Mouse (Mus musculus): ENCODE results near the gene Tbx2.

Tbx2 gene

GRCm38 (mm10) chr11:85832231-85832924 lies at the start of gene Tbx2:
Gene Tbx2 (plus strand): TSS chr11:85832551.
- DNase-seq (ENCODE audit: extremely low read depth, low read depth, low spot score) = no peak

- no peak for DNase-seq (ENCODE audit: extremely low read depth, low read depth, low spot score)
Measured at GRCm38 (mm10) chr11:85786113-85786718, 46.1 kb upstream of the Tbx2 start.

GRCm38 (mm10) chr11:85789750-85790149 lies 42.6 kb upstream of the Tbx2 start:
- no peak for DNase-seq (ENCODE audit: extremely low read depth, low read depth, low spot score)

- DNase-seq (ENCODE audit: extremely low read depth, low read depth, low spot score) = no peak
Measured at GRCm38 (mm10) chr11:85790267-85790666, 42.1 kb upstream of the Tbx2 start.

- no peak for DNase-seq (ENCODE audit: extremely low read depth, low read depth, low spot score)
Measured at GRCm38 (mm10) chr11:85791212-85791611, 41.1 kb upstream of the Tbx2 start.

- no peak for DNase-seq (ENCODE audit: extremely low read depth, low read depth, low spot score)
Measured at GRCm38 (mm10) chr11:85792534-85793215, 39.7 kb upstream of the Tbx2 start.

- DNase-seq (ENCODE audit: extremely low read depth, low read depth, low spot score) = no peak
Measured at GRCm38 (mm10) chr11:85799456-85799855, 32.9 kb upstream of the Tbx2 start.

GRCm38 (mm10) chr11:85799856-85800255 lies 32.5 kb upstream of the Tbx2 start:
- no peak for DNase-seq (ENCODE audit: extremely low read depth, low read depth, low spot score)

- DNase-seq (ENCODE audit: extremely low read depth, low read depth, low spot score) = no peak
Measured at GRCm38 (mm10) chr11:85800380-85800779, 32.0 kb upstream of the Tbx2 start.

- DNase-seq (ENCODE audit: extremely low read depth, low read depth, low spot score) = no peak
Measured at GRCm38 (mm10) chr11:85804048-85804447, 28.3 kb upstream of the Tbx2 start.

GRCm38 (mm10) chr11:85805779-85806178 lies 26.6 kb upstream of the Tbx2 start:
- no peak for DNase-seq (ENCODE audit: extremely low read depth, low read depth, low spot score)

GRCm38 (mm10) chr11:85807353-85807752 lies 25.0 kb upstream of the Tbx2 start:
- no peak for DNase-seq (ENCODE audit: extremely low read depth, low read depth, low spot score)

GRCm38 (mm10) chr11:85811229-85811628 lies 21.1 kb upstream of the Tbx2 start:
- no peak for DNase-seq (ENCODE audit: extremely low read depth, low read depth, low spot score)

- DNase-seq (ENCODE audit: extremely low read depth, low read depth, low spot score) = no peak
Measured at GRCm38 (mm10) chr11:85811676-85812075, 20.7 kb upstream of the Tbx2 start.

- no peak for DNase-seq (ENCODE audit: extremely low read depth, low read depth, low spot score)
Measured at GRCm38 (mm10) chr11:85812201-85812966, 20.0 kb upstream of the Tbx2 start.

GRCm38 (mm10) chr11:85814678-85815077 lies 17.7 kb upstream of the Tbx2 start:
- DNase-seq (ENCODE audit: extremely low read depth, low read depth, low spot score) = no peak

- DNase-seq (ENCODE audit: extremely low read depth, low read depth, low spot score) = no peak
Measured at GRCm38 (mm10) chr11:85816471-85816870, 15.9 kb upstream of the Tbx2 start.

- no peak for DNase-seq (ENCODE audit: extremely low read depth, low read depth, low spot score)
Measured at GRCm38 (mm10) chr11:85818401-85818800, 13.9 kb upstream of the Tbx2 start.

- DNase-seq (ENCODE audit: extremely low read depth, low read depth, low spot score) = no peak
Measured at GRCm38 (mm10) chr11:85820959-85821358, 11.4 kb upstream of the Tbx2 start.

- no peak for DNase-seq (ENCODE audit: extremely low read depth, low read depth, low spot score)
Measured at GRCm38 (mm10) chr11:85821659-85822058, 10.7 kb upstream of the Tbx2 start.

GRCm38 (mm10) chr11:85823181-85823580 lies 9.2 kb upstream of the Tbx2 start:
- no peak for DNase-seq (ENCODE audit: extremely low read depth, low read depth, low spot score)
